Mouse (Mus musculus): Measurements from ENCODE around the gene Rcc1.

The Rcc1 gene

GRCm38 (mm10) chr4:132355403-132355802 is 2.0 kb upstream of the Rcc1 start:
- no peak for DNase-seq (ENCODE audit: low read depth, low spot score)

- DNase-seq (ENCODE audit: low read depth, low spot score): no peak
Measured at GRCm38 (mm10) chr4:132354571-132354970, 1.2 kb upstream of the Rcc1 start.

GRCm38 (mm10) chr4:132352739-132353138 is 666 bp downstream of the Rcc1 start:
- no peak for DNase-seq (ENCODE audit: low read depth, low spot score)

- DNase-seq (ENCODE audit: low read depth, low spot score): no peak
Measured at GRCm38 (mm10) chr4:132351401-132351800, 2.0 kb downstream of the Rcc1 start.

- no peak for DNase-seq (ENCODE audit: low read depth, low spot score)
Measured at GRCm38 (mm10) chr4:132350854-132351253, 2.6 kb downstream of the Rcc1 start.

GRCm38 (mm10) chr4:132350123-132350740 is 3.2 kb downstream of the Rcc1 start:
- no peak for DNase-seq (ENCODE audit: low read depth, low spot score)

GRCm38 (mm10) chr4:132349495-132350122 is 3.8 kb downstream of the Rcc1 start:
- DNase-seq (ENCODE audit: low read depth, low spot score): no peak

GRCm38 (mm10) chr4:132346661-132347060 is 6.7 kb downstream of the Rcc1 start:
- DNase-seq (ENCODE audit: low read depth, low spot score): no peak

- no peak for DNase-seq (ENCODE audit: low read depth, low spot score)
Measured at GRCm38 (mm10) chr4:132346261-132346660, 7.1 kb downstream of the Rcc1 start.

- DNase-seq (ENCODE audit: low read depth, low spot score): no peak
Measured at GRCm38 (mm10) chr4:132345843-132346212, 7.6 kb downstream of the Rcc1 start.

GRCm38 (mm10) chr4:132345135-132345842 is 8.1 kb downstream of the Rcc1 start:
- no peak for DNase-seq (ENCODE audit: low read depth, low spot score)

GRCm38 (mm10) chr4:132344403-132345134 is 8.8 kb downstream of the Rcc1 start:
- no peak for DNase-seq (ENCODE audit: low read depth, low spot score)

GRCm38 (mm10) chr4:132341451-132341850 is 12.0 kb downstream of the Rcc1 start:
- no peak for DNase-seq (ENCODE audit: low read depth, low spot score)

GRCm38 (mm10) chr4:132338943-132339342 is 14.5 kb downstream of the Rcc1 start:
- DNase-seq (ENCODE audit: low read depth, low spot score): no peak

- no peak for DNase-seq (ENCODE audit: low read depth, low spot score)
Measured at GRCm38 (mm10) chr4:132332880-132333279, 20.5 kb downstream of the Rcc1 start.

- DNase-seq (ENCODE audit: low read depth, low spot score): no peak
Measured at GRCm38 (mm10) chr4:132331960-132332359, 21.4 kb downstream of the Rcc1 start.

GRCm38 (mm10) chr4:132329835-132330354 is 23.5 kb downstream of the Rcc1 start:
- no peak for DNase-seq (ENCODE audit: low read depth, low spot score)

GRCm38 (mm10) chr4:132329115-132329834 is 24.1 kb downstream of the Rcc1 start, which contains the start of gene Trnau1ap:
TSS of gene Trnau1ap (minus strand) at chr4:132329538.
- DNase-seq (ENCODE audit: low read depth, low spot score): peak; percentile 83

- no peak for DNase-seq (ENCODE audit: low read depth, low spot score)
Measured at GRCm38 (mm10) chr4:132328391-132328982, 24.9 kb downstream of the Rcc1 start.

GRCm38 (mm10) chr4:132326481-132326880 is 26.9 kb downstream of the Rcc1 start:
- DNase-seq (ENCODE audit: low read depth, low spot score): no peak

GRCm38 (mm10) chr4:132315711-132316110 is 37.7 kb downstream of the Rcc1 start:
- DNase-seq (ENCODE audit: low read depth, low spot score): no peak
